Mouse (Mus musculus) midbrain, embryonic 13.5 days (tissue): ENCODE results near the gene Poldip3. TPM values are rescaled to one million over a fixed set of nuclear protein-coding genes. Genes with fewer than 3 reads are reported as not detected.
"Not testable (repeated sequence)": the region's sequence is repeated elsewhere in the genome, so short reads cannot be mapped to it uniquely, and the experiment has no call there.

Source experiments
- ATAC-seq: fragments of 200-750 bp; cut with Nextera tagmentation; 2 replicates; pipeline ENCODE4 v1.8.0; 2017; ENCODE audit warnings: mild to moderate bottlenecking, moderate TSS enrichment, moderate library complexity
- H3K27ac ChIP-seq: fragments of 300-500 bp; sonication (generic); 2 replicates; pipeline ENCODE4 v1.5.1; 2015; ENCODE audit warnings: inconsistent platforms, mild to moderate bottlenecking, moderate library complexity
- H3K27me3 ChIP-seq: fragments of 300-500 bp; sonication (generic); 2 replicates; pipeline ENCODE4 v1.6.1; 2015; ENCODE audit warnings: mild to moderate bottlenecking, inconsistent platforms
- H3K36me3 ChIP-seq: fragments of 300-500 bp; sonication (generic); 2 replicates; pipeline ENCODE4 v1.6.1; 2015; ENCODE audit warnings: mild to moderate bottlenecking, inconsistent platforms
- H3K4me1 ChIP-seq: fragments of 300-500 bp; sonication (generic); replicated peaks from 2 replicates; pipeline ENCODE4 v1.6.1; 2015; ENCODE audit warnings: inconsistent platforms
- H3K4me2 ChIP-seq: fragments of 300-500 bp; sonication (generic); replicated peaks from 2 replicates; pipeline ENCODE4 v1.6.1; 2015; ENCODE audit warnings: moderate library complexity, mild to moderate bottlenecking, inconsistent platforms
- H3K4me3 ChIP-seq: fragments of 300-500 bp; sonication (generic); replicated peaks from 2 replicates; pipeline ENCODE4 v1.5.1; 2015; ENCODE audit warnings: mild to moderate bottlenecking, inconsistent platforms
- H3K9ac ChIP-seq: fragments of 300-500 bp; sonication (generic); replicated peaks from 2 replicates; pipeline ENCODE4 v1.6.1; 2015; ENCODE audit warnings: mild to moderate bottlenecking, inconsistent platforms
- H3K9me3 ChIP-seq: fragments of 300-500 bp; sonication (generic); 2 replicates; pipeline ENCODE4 v1.6.1; 2016; ENCODE audit warnings: mild to moderate bottlenecking, inconsistent platforms
- WGBS: fragments of 180-500 bp; shearing (Covaris S2); methylation state at CpG from one replicate; pipeline ENCODE4 v1.1.7; 2015; 5-methylcytosine and 5-hydroxymethylcytosine counted together
- polyA plus RNA-seq: library from polyadenylated mRNA; unstranded; fragments of >200 nt; fragmentation: Nextera tagmentation; extraction: Ambion mirVana; gene quantifications from 2 replicates; pipeline ENCODE4 v1.2.1, GENCODE M21; 2015

Poldip3 gene
- polyA plus RNA-seq, 1 experiment from 2014 or later = 166 TPM

- WGBS = 6% methylated on average over 21 of the region's 21 CpGs
- no peaks in the 10 kb centered on the region for H3K9me3 ChIP-seq
- peaks cover 35% of the 10 kb centered on the region for H3K36me3 ChIP-seq
- H3K4me3 ChIP-seq = peak overlapping the region; percentile 96
- H3K27me3 ChIP-seq = no peaks in the 10 kb centered on the region
- no peak for ATAC-seq
- H3K27ac ChIP-seq = peak overlapping the region; percentile 98
- peak overlapping the region; percentile 89 for H3K4me2 ChIP-seq
- peak overlapping the region; percentile 97 for H3K9ac ChIP-seq
- H3K4me1 ChIP-seq = peaks cover 26% of the 10 kb centered on the region
These were observed 789 bp downstream of the Poldip3 start for GRCm38 (mm10) chr15:83148395-83148794.

GRCm38 (mm10) chr15:83145541-83145940 lies 3.6 kb downstream of the Poldip3 start:
- 90% methylated on average over 6 of the region's 6 CpGs for WGBS
- H3K9me3 ChIP-seq = no peaks in the 10 kb centered on the region
- H3K4me2 ChIP-seq = no peak overlapping the region
- no peak overlapping the region for H3K9ac ChIP-seq
- H3K4me1 ChIP-seq = peaks cover 49% of the 10 kb centered on the region
- no peak overlapping the region for H3K27ac ChIP-seq
- no peaks in the 10 kb centered on the region for H3K27me3 ChIP-seq
- no peak overlapping the region for H3K4me3 ChIP-seq
- no peak for ATAC-seq
- peaks cover 32% of the 10 kb centered on the region for H3K36me3 ChIP-seq

- H3K36me3 ChIP-seq = peaks cover 41% of the 10 kb centered on the region
- WGBS = 32% methylated on average over 5 of the region's 5 CpGs
- ATAC-seq = 0 out of 2 replicates have a peak, but pooled peaks have one; percentile 30
- H3K4me3 ChIP-seq = no peak overlapping the region
- peaks cover 41% of the 10 kb centered on the region for H3K4me1 ChIP-seq
- H3K27ac ChIP-seq = peak overlapping the region; percentile 20; the same call in 1 of the 2 replicates
- no peaks in the 10 kb centered on the region for H3K27me3 ChIP-seq
- H3K9ac ChIP-seq = 0 out of 2 replicates have a peak overlapping the region, but pooled peaks have one; percentile 7
- H3K9me3 ChIP-seq = no peaks in the 10 kb centered on the region
- H3K4me2 ChIP-seq = no peak overlapping the region
These were observed 6.3 kb downstream of the Poldip3 start for GRCm38 (mm10) chr15:83142861-83143260.

- H3K27ac ChIP-seq = no peak overlapping the region
- peaks cover 80% of the 10 kb centered on the region for H3K36me3 ChIP-seq
- WGBS = 95% methylated on average over 2 of the region's 2 CpGs
- H3K4me1 ChIP-seq = peaks cover 4% of the 10 kb centered on the region; the same call in 1 of the 2 replicates
- H3K4me2 ChIP-seq = no peak overlapping the region
- H3K4me3 ChIP-seq = no peak overlapping the region
- H3K9me3 ChIP-seq = no peaks in the 10 kb centered on the region
- H3K9ac ChIP-seq = no peak overlapping the region
- ATAC-seq = no peak
- H3K27me3 ChIP-seq = no peaks in the 10 kb centered on the region
These were observed 13.5 kb downstream of the Poldip3 start for GRCm38 (mm10) chr15:83135654-83136053.

- Histone ChIP-seq H3K9ac (no peak overlapping the region), H3K4me1 (no peaks in the 10 kb centered on the region), H3K36me3 (peaks cover 90% of the 10 kb centered on the region), H3K27ac (no peak overlapping the region), H3K4me3 (no peak overlapping the region), H3K9me3 (no peaks in the 10 kb centered on the region), H3K4me2 (no peak overlapping the region), H3K27me3 (no peaks in the 10 kb centered on the region)
- no peak for ATAC-seq
- WGBS = 96% methylated on average over 6 of the region's 6 CpGs
These were observed 14.5 kb downstream of the Poldip3 start for GRCm38 (mm10) chr15:83134671-83135070.

- Histone ChIP-seq H3K4me1 (0 out of 2 replicates have a peak, but pooled peaks cover 2% of the 10 kb centered on the region), H3K27ac (no peak overlapping the region), H3K9me3 (no peaks in the 10 kb centered on the region), H3K9ac (no peak overlapping the region), H3K4me2 (no peak overlapping the region), H3K36me3 (peaks cover 96% of the 10 kb centered on the region), H3K4me3 (no peak overlapping the region), H3K27me3 (no peaks in the 10 kb centered on the region)
- ATAC-seq = no peak
- whole genome bisulfite sequencing = 91% methylated on average over 7 of the region's 7 CpGs
These were observed 19.5 kb downstream of the Poldip3 start for GRCm38 (mm10) chr15:83129530-83130231.

- ATAC-seq, H3K27me3 ChIP-seq, H3K9ac ChIP-seq, H3K9me3 ChIP-seq, H3K4me2 ChIP-seq, H3K4me3 ChIP-seq, H3K4me1 ChIP-seq: not testable (repeated sequence)
- WGBS = 58% methylated on average over 3 of the region's 3 CpGs
- 0 out of 2 replicates have a peak overlapping the region, but pooled peaks have one; percentile 39 for H3K27ac ChIP-seq
- H3K36me3 ChIP-seq = peaks cover 69% of the 10 kb centered on the region
These were observed 22.1 kb downstream of the Poldip3 start for GRCm38 (mm10) chr15:83127037-83127436.

- Histone ChIP-seq H3K27me3 (no peaks in the 10 kb centered on the region), H3K4me1 (peaks cover 5% of the 10 kb centered on the region), H3K4me3 (no peak overlapping the region), H3K36me3 (peaks cover 65% of the 10 kb centered on the region), H3K9me3 (no peaks in the 10 kb centered on the region), H3K9ac (no peak overlapping the region), H3K4me2 (no peak overlapping the region), H3K27ac (0 out of 2 replicates have a peak overlapping the region, but pooled peaks have one; percentile 39)
- ATAC-seq = no peak
- 80% methylated on average over 9 of the region's 9 CpGs for WGBS
These were observed 22.6 kb downstream of the Poldip3 start for GRCm38 (mm10) chr15:83126582-83126981.

- Histone ChIP-seq H3K36me3 (peaks cover 50% of the 10 kb centered on the region), H3K4me2 (no peak overlapping the region)
These were observed 24.6 kb downstream of the Poldip3 start for GRCm38 (mm10) chr15:83124625-83125024.

GRCm38 (mm10) chr15:83122566-83123145 lies 26.5 kb downstream of the Poldip3 start, which contains the start of gene Rrp7a:
Rrp7a (minus strand) TSS chr15:83122801.
- Histone ChIP-seq H3K27me3 (no peaks in the 10 kb centered on the region), H3K9me3 (no peaks in the 10 kb centered on the region), H3K4me1 (peaks cover 18% of the 10 kb centered on the region), H3K9ac (peak within 1 kb of the TSS; percentile 78), H3K27ac (peak within 1 kb of the TSS; percentile 83), H3K36me3 (peaks cover 48% of the 10 kb centered on the region), H3K4me2 (peak within 1 kb of the TSS; percentile 81), H3K4me3 (peak within 1 kb of the TSS; percentile 86)
- 10% methylated on average over 32 of the region's 32 CpGs for WGBS
- peak; percentile 89 for ATAC-seq

More at GRCm38 (mm10) chr15:83124625-83125024, 24.6 kb downstream of the Poldip3 start:
- WGBS = 70% methylated on average over 5 of the region's 5 CpGs
- Histone ChIP-seq H3K27ac (no peak overlapping the region), H3K4me1 (peaks cover 12% of the 10 kb centered on the region), H3K9ac (no peak overlapping the region), H3K27me3 (no peaks in the 10 kb centered on the region), H3K4me3 (no peak overlapping the region), H3K9me3 (no peaks in the 10 kb centered on the region)
- ATAC-seq = no peak

- Histone ChIP-seq H3K4me3 (peak overlapping the region; percentile 86), H3K36me3 (peaks cover 49% of the 10 kb centered on the region), H3K4me1 (peaks cover 17% of the 10 kb centered on the region), H3K27me3 (no peaks in the 10 kb centered on the region), H3K4me2 (peak overlapping the region; percentile 81), H3K27ac (peak overlapping the region; percentile 83), H3K9ac (peak overlapping the region; percentile 78), H3K9me3 (no peaks in the 10 kb centered on the region)
- ATAC-seq = peak; percentile 72
- 3% methylated on average over 40 of the region's 43 CpGs for WGBS
These were observed 27.2 kb downstream of the Poldip3 start for GRCm38 (mm10) chr15:83121709-83122565.
